Mouse (Mus musculus) regulatory T cell (primary cell): ENCODE results near the gene Zbtb49.

ENCODE experiments used
- in situ Hi-C: fragments of 300-600 bp; cut with MboI, MseI; formaldehyde crosslinking; loops from one replicate; pipeline ENCODE4 v1.15.1; 2025; ENCODE audit warnings: high pct_unique_total_duplicates

The Zbtb49 gene

GRCm38 (mm10) chr5:38195941-38196340 is 24.3 kb downstream of the Zbtb49 start:
- in situ Hi-C loops: no loop called here

GRCm38 (mm10) chr5:38194946-38195345 is 25.3 kb downstream of the Zbtb49 start:
- in situ Hi-C loops: no loop called here

GRCm38 (mm10) chr5:38190907-38191306 is 29.4 kb downstream of the Zbtb49 start:
- in situ Hi-C loops: no loop called here

- in situ Hi-C loops: no loop called here
Observed at GRCm38 (mm10) chr5:38187006-38187405, 33.3 kb downstream of the Zbtb49 start.

GRCm38 (mm10) chr5:38184688-38185285 is 35.5 kb downstream of the Zbtb49 start:
- in situ Hi-C loops: no loop called here

- in situ Hi-C loops: no loop called here
Observed at GRCm38 (mm10) chr5:38174256-38174912, 45.9 kb downstream of the Zbtb49 start.

GRCm38 (mm10) chr5:38173766-38174165 is 46.5 kb downstream of the Zbtb49 start:
- in situ Hi-C loops: no loop called here

GRCm38 (mm10) chr5:38168497-38168896 is 51.8 kb downstream of the Zbtb49 start:
- in situ Hi-C loops: no loop called here

- in situ Hi-C loops: no loop called here
Observed at GRCm38 (mm10) chr5:38159634-38160413, 60.4 kb downstream of the Zbtb49 start, which contains the start of gene Nsg1. Nsg1 (minus strand) TSS chr5:38159907.

- in situ Hi-C loops: no loop called here
Observed at GRCm38 (mm10) chr5:38158947-38159633, 61.2 kb downstream of the Zbtb49 start.

- in situ Hi-C loops: no loop called here
Observed at GRCm38 (mm10) chr5:38158501-38158946, 61.7 kb downstream of the Zbtb49 start.

- in situ Hi-C loops: no loop called here
Observed at GRCm38 (mm10) chr5:38157481-38158020, 62.7 kb downstream of the Zbtb49 start.

GRCm38 (mm10) chr5:38153636-38154035 is 66.6 kb downstream of the Zbtb49 start:
- in situ Hi-C loops: no loop called here

- in situ Hi-C loops: no loop called here
Observed at GRCm38 (mm10) chr5:38152201-38153108, 67.8 kb downstream of the Zbtb49 start.

GRCm38 (mm10) chr5:38151264-38151663 is 69.0 kb downstream of the Zbtb49 start:
- in situ Hi-C loops: no loop called here

GRCm38 (mm10) chr5:38146524-38146923 is 73.7 kb downstream of the Zbtb49 start:
- in situ Hi-C loops: no loop called here

GRCm38 (mm10) chr5:38140893-38141292 is 79.4 kb downstream of the Zbtb49 start:
- in situ Hi-C loops: no loop called here
